In genomic region chr6:23472686-23473085, GRCm38 (mm10) we compare ENCODE assay signal across 7 mouse cellular contexts.
A peak's percentile ranks its signal among the peaks of the same experiment; 100 is the strongest.
DNase-seq lines count a peak whose midpoint lies in the region; ATAC-seq and TF ChIP-seq lines count a peak whose summit lies in the region.

No protein-coding gene starts in this region.

- H3K9ac ChIP-seq in limb, embryonic 11.5 days (ENCODE audit: low read length), result no peak overlapping the region

- intact Hi-C loops in gastrocnemius, postnatal 14 days (cut with DNase I; ENCODE audit: low total_unique reads), result no loop called here
- intact Hi-C loops in gastrocnemius, adult 2 months (cut with DNase I), result no loop called here

- no peak overlapping the region for H3K4me3 ChIP-seq in limb, embryonic 11.5 days (ENCODE audit: low read depth, low read length)
- H3K4me3 ChIP-seq in limb, embryonic 10.5 days, result no peak overlapping the region
- H3K4me3 ChIP-seq in gastrocnemius, adult 2 months, result no peak overlapping the region

- WGBS in limb, embryonic 11.5 days, result 69% methylated on average over 2 of the region's 2 CpGs
- 49% methylated on average over 2 of the region's 2 CpGs for WGBS in limb, embryonic 10.5 days

- H3K9me3 ChIP-seq in limb, embryonic 11.5 days (ENCODE audit: control insufficient read depth, low read length), result no peaks in the 10 kb centered on the region
- H3K9me3 ChIP-seq in limb, embryonic 10.5 days (replicated peaks), result no peaks in the 10 kb centered on the region

- no peak overlapping the region for H3K27ac ChIP-seq in limb, embryonic 11.5 days (replicated peaks; ENCODE audit: low read depth, low read length)
- H3K27ac ChIP-seq in limb, embryonic 10.5 days, result no peak overlapping the region
- no peak overlapping the region for H3K27ac ChIP-seq in gastrocnemius, adult 2 months

- no peak for ATAC-seq in limb, embryonic 11.5 days (ENCODE audit: insufficient number of reproducible peaks, low FRiP score, low TSS enrichment, low read depth)

- peak; percentile 59; the same call in 1 of the 2 replicates for TF ChIP-seq CTCF in brain, embryonic 14.5 days (IDR thresholded peaks at IDR 0.05; ENCODE audit: borderline replicate concordance, extremely low read depth, insufficient read depth, insufficient read length)
- TF ChIP-seq CTCF in gastrocnemius, adult 2 months (IDR thresholded peaks at IDR 0.05), result no peak

- no peaks in the 10 kb centered on the region for H3K36me3 ChIP-seq in limb, embryonic 11.5 days (ENCODE audit: control insufficient read depth, insufficient read depth, low read length)
- no peaks in the 10 kb centered on the region for H3K36me3 ChIP-seq in limb, embryonic 10.5 days

- TF ChIP-seq POLR2A in brain, embryonic 14.5 days (IDR thresholded peaks at IDR 0.05; ENCODE audit: borderline replicate concordance, extremely low read depth, insufficient read depth, insufficient read length, poor library complexity, severe bottlenecking), result no peak

- H3K4me1 ChIP-seq in limb, embryonic 11.5 days (ENCODE audit: control insufficient read depth, insufficient read depth, low read length), result no peaks in the 10 kb centered on the region
- no peaks in the 10 kb centered on the region for H3K4me1 ChIP-seq in limb, embryonic 10.5 days

- no peak overlapping the region for H3K4me2 ChIP-seq in limb, embryonic 11.5 days (ENCODE audit: low read depth, severe bottlenecking)

- peak; percentile 45 for DNase-seq in limb, embryonic 11.5 days (ENCODE audit: low spot score)
- no peak for DNase-seq in limb, embryonic 10.5 days (ENCODE audit: low spot score)
- DNase-seq in brain, embryonic 14.5 days (ENCODE audit: low read depth), result peak; percentile 60
- DNase-seq in cerebellum, postnatal 36 days, result peak; percentile 50 to 54
- peak; percentile 9 for DNase-seq in lung, postnatal 10 days
- no peak for DNase-seq in gastrocnemius, postnatal 14 days
- no peak for DNase-seq in gastrocnemius, adult 2 months

- no peaks in the 10 kb centered on the region for H3K27me3 ChIP-seq in limb, embryonic 11.5 days (ENCODE audit: control insufficient read depth, insufficient read depth, low read length)
- H3K27me3 ChIP-seq in limb, embryonic 10.5 days (ENCODE audit: low read depth, poor library complexity, severe bottlenecking), result no peaks in the 10 kb centered on the region

Comparison
In these comparisons a context has a peak if more than half of its experiments do, and no peak if none do; other contexts are left out.
1. DNase-seq: peak in limb, embryonic 11.5 days (single experiment), brain, embryonic 14.5 days (single experiment), cerebellum, postnatal 36 days (2 of 2) and lung, postnatal 10 days (single experiment); none in limb, embryonic 10.5 days (single experiment), gastrocnemius, postnatal 14 days (single experiment) and gastrocnemius, adult 2 months (single experiment).